Mouse (Mus musculus) MEL (cell line): ENCODE data around the gene Rpa1. TPM values are rescaled to one million over a fixed set of nuclear protein-coding genes. Genes with fewer than 3 reads are reported as not detected.

Experiments
- DNase-seq: peaks from one replicate; pipeline ENCODE4 v3.0.0; 2011; ENCODE audit warnings: low read depth, low spot score
- H3K27ac ChIP-seq: 2 replicates; pipeline ENCODE4 v1.5.1; 2012; ENCODE audit warnings: low read depth, mild to moderate bottlenecking, control low read depth, low read length, moderate library complexity; ENCODE audit not compliant: control insufficient read depth
- H3K27me3 ChIP-seq, 2 experiments: fragments of 150-350 bp in 1 of 2; sonication (generic) in 1 of 2; 2 replicates each; pipeline ENCODE4 v1.6.1; 2012; ENCODE audit warnings: low read length in 2 of 2, mild to moderate bottlenecking in 2 of 2, improper control_type of control experiment in 1 of 2, moderate library complexity in 1 of 2; ENCODE audit not compliant: insufficient read depth in 2 of 2, control insufficient read depth in 1 of 2
- H3K36me3 ChIP-seq, 2 experiments: 2 replicates each; pipeline ENCODE4 v1.6.1; 2012 to 2014; ENCODE audit warnings: low read length in 2 of 2, improper control_type of control experiment in 1 of 2, inconsistent platforms in 1 of 2, mild to moderate bottlenecking in 1 of 2; ENCODE audit not compliant: insufficient read depth in 2 of 2, control insufficient read depth in 1 of 2
- H3K4me1 ChIP-seq, 2 experiments: fragments of 150-350 bp in 1 of 2; sonication (generic) in 1 of 2; 2 replicates each; pipeline ENCODE4 v1.6.1; 2012; ENCODE audit warnings: low read length in 2 of 2, improper control_type of control experiment in 1 of 2, mild to moderate bottlenecking in 1 of 2; ENCODE audit not compliant: insufficient read depth in 2 of 2, control insufficient read depth in 1 of 2
- H3K4me3 ChIP-seq, 2 experiments: fragments of 150-350 bp in 1 of 2; sonication (generic) in 1 of 2; 2 replicates each; pipeline ENCODE4 v1.5.1; 2012; ENCODE audit warnings: low read depth in 2 of 2, low read length in 2 of 2, mild to moderate bottlenecking in 2 of 2, moderate library complexity in 2 of 2, control low read depth in 1 of 2, improper control_type of control experiment in 1 of 2; ENCODE audit not compliant: control insufficient read depth in 1 of 2, insufficient read depth in 1 of 2
- H3K79me2 ChIP-seq: 2 replicates; pipeline ENCODE4 v1.6.1; 2012; ENCODE audit warnings: mild to moderate bottlenecking, low read length, moderate library complexity; ENCODE audit not compliant: control insufficient read depth, poor library complexity, insufficient read depth
- H3K9ac ChIP-seq: 2 replicates; pipeline ENCODE4 v1.6.1; 2012; ENCODE audit warnings: low read depth, mild to moderate bottlenecking, control low read depth, low read length, moderate library complexity; ENCODE audit not compliant: control insufficient read depth, poor library complexity, severe bottlenecking
- H3K9me3 ChIP-seq: fragments of 150-350 bp; sonication (generic); replicated peaks from 2 replicates; pipeline ENCODE4 v1.6.1; 2012; ENCODE audit warnings: mild to moderate bottlenecking, low read length, improper control_type of control experiment, moderate library complexity; ENCODE audit not compliant: insufficient read depth
- BHLHE40 ChIP-seq: IDR thresholded peaks from 2 replicates; pipeline ENCODE4 v1.6.1; 2012; ENCODE audit warnings: low read depth, mild to moderate bottlenecking, inconsistent platforms, low read length, improper control_type of control experiment, borderline replicate concordance
- CHD1 ChIP-seq: IDR thresholded peaks from 2 replicates; pipeline ENCODE4 v1.6.1; 2012; ENCODE audit warnings: low read depth, mild to moderate bottlenecking, inconsistent platforms, low read length, improper control_type of control experiment
- CHD2 ChIP-seq: IDR thresholded peaks from 2 replicates; pipeline ENCODE4 v1.6.1; 2011; ENCODE audit warnings: low read length, improper control_type of control experiment
- CTCF ChIP-seq, 3 experiments: IDR thresholded peaks in 2 of 3; conservative IDR thresholded peaks in 1 of 3; 2 replicates each; pipeline ENCODE4 v1.5.1; 2011 to 2012; ENCODE audit warnings: low read length in 3 of 3, low read depth in 2 of 3, mild to moderate bottlenecking in 2 of 3, improper control_type of control experiment in 1 of 3, inconsistent platforms in 1 of 3, mixed read lengths in 1 of 3, moderate library complexity in 1 of 3; ENCODE audit not compliant: control insufficient read depth in 1 of 3, insufficient read depth in 1 of 3, poor library complexity in 1 of 3, severe bottlenecking in 1 of 3
- E2F4 ChIP-seq: IDR thresholded peaks from 2 replicates; pipeline ENCODE4 v1.6.1; 2011; ENCODE audit warnings: low read depth, low read length, improper control_type of control experiment, borderline replicate concordance
- EP300 ChIP-seq, 2 experiments: IDR thresholded peaks; 2 replicates each; pipeline ENCODE4 v1.6.1; 2011; ENCODE audit warnings: improper control_type of control experiment in 2 of 2, low read length in 2 of 2, low read depth in 1 of 2, mild to moderate bottlenecking in 1 of 2
- ETS1 ChIP-seq: IDR thresholded peaks from 2 replicates; pipeline ENCODE4 v1.6.1; 2012; ENCODE audit warnings: low read depth, mild to moderate bottlenecking, inconsistent platforms, low read length, improper control_type of control experiment, moderate library complexity
- MAX ChIP-seq: IDR thresholded peaks from 2 replicates; pipeline ENCODE4 v1.6.1; 2011; ENCODE audit warnings: low read length, improper control_type of control experiment
- MAZ ChIP-seq: IDR thresholded peaks from 2 replicates; pipeline ENCODE4 v1.6.1; 2012; ENCODE audit warnings: low read depth, mild to moderate bottlenecking, inconsistent platforms, low read length, improper control_type of control experiment
- MYB ChIP-seq: IDR thresholded peaks from 2 replicates; pipeline ENCODE4 v1.6.1; 2011; ENCODE audit warnings: mild to moderate bottlenecking, low read depth, low read length, improper control_type of control experiment
- MYC ChIP-seq: IDR thresholded peaks from 2 replicates; pipeline ENCODE4 v1.6.1; 2011; ENCODE audit warnings: low read depth, mild to moderate bottlenecking, low read length, improper control_type of control experiment, moderate library complexity
- NELFE ChIP-seq: IDR thresholded peaks from 2 replicates; pipeline ENCODE4 v1.6.1; 2011; ENCODE audit warnings: low read depth, low read length, improper control_type of control experiment
- NRF1 ChIP-seq: IDR thresholded peaks from 2 replicates; pipeline ENCODE4 v1.6.1; 2014; ENCODE audit warnings: low read depth, mild to moderate bottlenecking, inconsistent platforms, low read length, improper control_type of control experiment, moderate library complexity; ENCODE audit not compliant: poor library complexity, insufficient read depth, severe bottlenecking
- POLR2A ChIP-seq, 2 experiments: IDR thresholded peaks; 2 replicates each; pipeline ENCODE4 v1.6.1; 2011 to 2012; ENCODE audit warnings: low read length in 2 of 2, mild to moderate bottlenecking in 2 of 2, control low read depth in 1 of 2, improper control_type of control experiment in 1 of 2, low read depth in 1 of 2, moderate library complexity in 1 of 2; ENCODE audit not compliant: control insufficient read depth in 1 of 2, insufficient read depth in 1 of 2, poor library complexity in 1 of 2
- POLR2AphosphoS2 ChIP-seq: IDR thresholded peaks from 2 replicates; pipeline ENCODE4 v1.6.1; 2011; ENCODE audit warnings: low read length, improper control_type of control experiment
- RCOR1 ChIP-seq: IDR thresholded peaks from 2 replicates; pipeline ENCODE4 v1.6.1; 2012; ENCODE audit warnings: low read depth, mild to moderate bottlenecking, inconsistent platforms, low read length, improper control_type of control experiment
- SIN3A ChIP-seq: IDR thresholded peaks from 2 replicates; pipeline ENCODE4 v1.6.1; 2012; ENCODE audit warnings: low read length, improper control_type of control experiment, inconsistent platforms
- SMC3 ChIP-seq: IDR thresholded peaks from 2 replicates; pipeline ENCODE4 v1.6.1; 2011; ENCODE audit warnings: low read depth, low read length, improper control_type of control experiment
- TAL1 ChIP-seq: IDR thresholded peaks from 2 replicates; pipeline ENCODE4 v1.6.1; 2012; ENCODE audit warnings: mild to moderate bottlenecking, inconsistent platforms, low read length, moderate library complexity, mixed read lengths
- TBP ChIP-seq: IDR thresholded peaks from 2 replicates; pipeline ENCODE4 v1.8.0; 2011; ENCODE audit warnings: low read depth, low read length, improper control_type of control experiment
- TCF12 ChIP-seq: IDR thresholded peaks from 2 replicates; pipeline ENCODE4 v1.6.1; 2014; ENCODE audit warnings: low read depth, mild to moderate bottlenecking, inconsistent platforms, low read length, improper control_type of control experiment, moderate library complexity
- UBTF ChIP-seq: IDR thresholded peaks from 2 replicates; pipeline ENCODE4 v1.6.1; 2012; ENCODE audit warnings: low read depth, mild to moderate bottlenecking, inconsistent platforms, low read length, improper control_type of control experiment, moderate library complexity, borderline replicate concordance; ENCODE audit not compliant: insufficient read depth
- USF1 ChIP-seq: IDR thresholded peaks from 2 replicates; pipeline ENCODE4 v1.6.1; 2014; ENCODE audit warnings: low read depth, mild to moderate bottlenecking, inconsistent platforms, low read length, improper control_type of control experiment, moderate library complexity
- USF2 ChIP-seq, 2 experiments: IDR thresholded peaks; 2 replicates each; pipeline ENCODE4 v1.6.1; 2011 to 2012; ENCODE audit warnings: improper control_type of control experiment in 2 of 2, low read length in 2 of 2, borderline replicate concordance in 1 of 2, inconsistent platforms in 1 of 2, low read depth in 1 of 2, mild to moderate bottlenecking in 1 of 2; ENCODE audit not compliant: insufficient read depth in 1 of 2
- ZC3H11A ChIP-seq: IDR thresholded peaks from 2 replicates; pipeline ENCODE4 v1.6.1; 2012; ENCODE audit warnings: low read depth, mild to moderate bottlenecking, inconsistent platforms, low read length, improper control_type of control experiment
- ZKSCAN1 ChIP-seq: IDR thresholded peaks from 2 replicates; pipeline ENCODE4 v1.6.1; 2012; ENCODE audit warnings: low read depth, mild to moderate bottlenecking, inconsistent platforms, low read length, improper control_type of control experiment, moderate library complexity
- ZMIZ1 ChIP-seq: IDR thresholded peaks from 2 replicates; pipeline ENCODE4 v1.6.1; 2012; ENCODE audit warnings: low read depth, mild to moderate bottlenecking, inconsistent platforms, low read length, improper control_type of control experiment, moderate library complexity
- polyA plus RNA-seq, 2 experiments: library from polyadenylated mRNA; stranded (reverse) in 1 of 2; unstranded in 1 of 2; fragments of >175 nt in 1 of 2; fragments of >200 nt in 1 of 2; gene quantifications; 2 replicates each; pipeline versions ENCODE4 v1.2.1 to v1.2.4; 2012; ENCODE audit warnings: low replicate concordance in 2 of 2, low read depth in 1 of 2; ENCODE audit not compliant: insufficient read length in 2 of 2, insufficient read depth in 1 of 2, missing spikeins in 1 of 2
- total RNA-seq: library from RNA; depleted of rRNA; stranded (reverse); fragments of 300-350 nt; gene quantifications from 2 replicates; pipeline ENCODE4 v1.2.3, GENCODE M21; 2012

Gene Rpa1
- total and polyA plus RNA-seq, 3 experiments, result 179 to 481 (median 242) TPM

- Histone ChIP-seq H3K27ac (no peak overlapping the region), H3K36me3 (no peaks in the 10 kb centered on the region), H3K4me3 (no peak overlapping the region), H3K4me1 (peaks cover 0 to 4% of the 10 kb centered on the region in 2 experiments; a peak in 1 of 4 replicates), H3K9me3 (no peaks in the 10 kb centered on the region), H3K9ac (no peak overlapping the region), H3K27me3 (no peaks in the 10 kb centered on the region), H3K79me2 (no peaks in the 10 kb centered on the region)
- DNase-seq, result no peak
- TF ChIP-seq MAZ, result no peak
- TF ChIP-seq TAL1, result no peak
- no peak for TF ChIP-seq MYC
- no peak for TF ChIP-seq UBTF
- no peak for TF ChIP-seq CTCF (IDR thresholded peaks at IDR 0.05 in 2 of 3, conservative IDR thresholded peaks at IDR 0.05 in 1 of 3; ENCODE audit: control insufficient read depth in 1 of 3, insufficient read depth in 1 of 3, low read depth in 2 of 3, low read length in 3 of 3, poor library complexity in 1 of 3, severe bottlenecking in 1 of 3)
- no peak for TF ChIP-seq NELFE
- TF ChIP-seq ZMIZ1, result no peak
- TF ChIP-seq POLR2A (IDR thresholded peaks at IDR 0.05; ENCODE audit: control insufficient read depth in 1 of 2, insufficient read depth in 1 of 2, low read depth in 1 of 2, low read length in 2 of 2, poor library complexity in 1 of 2), result no peak
- TF ChIP-seq ZKSCAN1, result no peak
- no peak for TF ChIP-seq MYB
- TF ChIP-seq NRF1, result no peak
- TF ChIP-seq BHLHE40, result no peak
- TF ChIP-seq POLR2AphosphoS2, result no peak
- TF ChIP-seq E2F4, result no peak
- no peak for TF ChIP-seq CHD1
- no peak for TF ChIP-seq TCF12
- TF ChIP-seq ZC3H11A, result no peak
Measured at GRCm38 (mm10) chr11:75262791-75263190, 85.3 kb downstream of the Rpa1 start.

GRCm38 (mm10) chr11:75262181-75262580 is 85.9 kb downstream of the Rpa1 start:
- Histone ChIP-seq H3K9me3 (no peaks in the 10 kb centered on the region), H3K79me2 (no peaks in the 10 kb centered on the region), H3K36me3 (no peaks in the 10 kb centered on the region), H3K4me3 (no peak overlapping the region), H3K27me3 (no peaks in the 10 kb centered on the region), H3K9ac (no peak overlapping the region), H3K27ac (no peak overlapping the region), H3K4me1 (peaks cover 0 to 4% of the 10 kb centered on the region in 2 experiments; a peak in 1 of 4 replicates)
- TF ChIP-seq USF2 (IDR thresholded peaks at IDR 0.05; ENCODE audit: borderline replicate concordance in 1 of 2, insufficient read depth in 1 of 2, low read depth in 1 of 2, low read length in 2 of 2) (no peak), BHLHE40 (no peak), E2F4 (no peak), NELFE (no peak), ZMIZ1 (no peak), ETS1 (no peak), MYB (no peak), USF1 (no peak), ZKSCAN1 (no peak), CHD1 (no peak), UBTF (no peak), MAX (no peak), RCOR1 (no peak), CHD2 (no peak), SMC3 (no peak), TBP (no peak), SIN3A (no peak), POLR2AphosphoS2 (no peak), EP300 (IDR thresholded peaks at IDR 0.05; ENCODE audit: low read depth in 1 of 2, low read length in 2 of 2) (no peak), MYC (no peak)
- no peak for DNase-seq
